Mouse (Mus musculus) liver, embryonic 13.5 days (tissue): ENCODE results near the gene Efcab14. TPM values are rescaled to one million over a fixed set of nuclear protein-coding genes. Genes with fewer than 3 reads are reported as not detected.

Experiments
- ATAC-seq: fragments of 200-750 bp; cut with Nextera tagmentation; 2 replicates; pipeline ENCODE4 v1.8.0; 2017; ENCODE audit warnings: low read depth, mild to moderate bottlenecking, moderate number of reproducible peaks, moderate library complexity
- DNase-seq: peaks from one replicate; pipeline ENCODE4 v3.0.0; 2022
- H3K27ac ChIP-seq: fragments of 300-500 bp; sonication (generic); 2 replicates; pipeline ENCODE4 v1.5.1; 2015; ENCODE audit warnings: moderate library complexity, mild to moderate bottlenecking, inconsistent platforms
- H3K27me3 ChIP-seq: fragments of 300-500 bp; sonication (generic); 2 replicates; pipeline ENCODE4 v1.6.1; 2015; ENCODE audit warnings: mild to moderate bottlenecking, inconsistent platforms
- H3K36me3 ChIP-seq: fragments of 300-500 bp; sonication (generic); 2 replicates; pipeline ENCODE4 v1.6.1; 2015; ENCODE audit warnings: mild to moderate bottlenecking, inconsistent platforms
- H3K4me1 ChIP-seq: fragments of 300-500 bp; sonication (generic); replicated peaks from 2 replicates; pipeline ENCODE4 v1.6.1; 2015; ENCODE audit warnings: inconsistent platforms
- H3K4me2 ChIP-seq: fragments of 300-500 bp; sonication (generic); 2 replicates; pipeline ENCODE4 v1.6.1; 2015; ENCODE audit warnings: inconsistent platforms, mild to moderate bottlenecking, moderate library complexity
- H3K4me3 ChIP-seq: fragments of 300-500 bp; sonication (generic); replicated peaks from 2 replicates; pipeline ENCODE4 v1.5.1; 2015; ENCODE audit warnings: mild to moderate bottlenecking, inconsistent platforms
- H3K9ac ChIP-seq: fragments of 300-500 bp; sonication (generic); 2 replicates; pipeline ENCODE4 v1.6.1; 2015; ENCODE audit warnings: mild to moderate bottlenecking, inconsistent platforms
- H3K9me3 ChIP-seq: fragments of 300-500 bp; sonication (generic); replicated peaks from 2 replicates; pipeline ENCODE4 v1.6.1; 2016; ENCODE audit warnings: inconsistent platforms
- WGBS: fragments of 180-500 bp; shearing (Covaris S2); methylation state at CpG from one replicate; pipeline ENCODE4 v1.1.7; 2015; ENCODE audit not compliant: insufficient replicate concordance; 5-methylcytosine and 5-hydroxymethylcytosine counted together
- polyA plus RNA-seq: library from polyadenylated mRNA; unstranded; fragments of >200 nt; fragmentation: Nextera tagmentation; extraction: Ambion mirVana; gene quantifications from 2 replicates; pipeline ENCODE4 v1.2.1, GENCODE M21; 2015

Gene Efcab14
- polyA plus RNA-seq, 1 experiment from 2014 or later: 10.6 TPM

DNA sequence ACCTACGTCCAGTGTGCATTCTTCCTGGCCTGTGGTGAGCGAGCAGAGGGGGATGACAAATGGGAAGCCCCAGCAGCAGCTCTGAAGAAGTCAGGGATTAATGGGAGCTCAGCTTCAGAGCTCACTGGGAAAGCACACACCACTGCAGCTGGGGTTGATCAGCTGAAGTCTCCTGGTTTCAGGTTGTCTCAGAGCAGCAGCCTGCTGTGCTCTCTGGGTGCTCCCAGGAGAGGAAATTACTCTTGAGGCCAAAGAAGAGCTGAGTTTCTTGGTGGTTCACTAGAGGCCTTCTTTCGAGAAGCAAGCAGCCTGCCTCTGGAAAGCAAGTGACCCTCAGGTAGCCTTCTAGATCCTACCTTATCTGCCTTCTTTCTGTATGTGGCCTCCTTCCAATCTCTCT lies 83.4 kb downstream of the Efcab14 start:
- Histone ChIP-seq H3K4me3 (no peak overlapping the region), H3K9me3 (no peaks in the 10 kb centered on the region), H3K27me3 (no peaks in the 10 kb centered on the region), H3K4me1 (peaks cover 57% of the 10 kb centered on the region), H3K36me3 (0 out of 2 replicates have a peak, but pooled peaks cover 2% of the 10 kb centered on the region), H3K4me2 (no peak overlapping the region), H3K27ac (no peak overlapping the region), H3K9ac (no peak overlapping the region)
- ATAC-seq: no peak
- no peak for DNase-seq
- WGBS: 70% methylated on average over 3 of the region's 3 CpGs

DNA sequence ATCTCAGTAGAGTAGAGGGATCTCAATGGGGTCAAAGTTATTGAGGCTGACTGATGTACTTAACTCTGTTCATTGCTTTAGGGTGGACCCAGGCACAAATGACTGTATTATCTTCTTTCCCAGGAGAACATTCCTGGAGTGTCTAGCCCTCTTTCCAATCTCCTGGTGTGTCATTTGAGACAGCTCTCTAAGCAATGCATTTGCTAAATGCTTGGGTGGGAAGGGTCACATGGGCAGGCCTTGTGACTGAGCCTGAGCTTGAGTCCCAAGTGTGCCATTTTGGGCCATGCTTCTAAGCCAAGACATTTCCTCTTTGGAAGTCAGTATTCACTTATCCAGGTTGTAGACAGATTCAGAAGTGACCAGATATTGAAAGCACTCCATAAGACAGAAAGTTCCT lies 83.9 kb downstream of the Efcab14 start:
- Histone ChIP-seq H3K9ac (no peak overlapping the region), H3K27ac (no peak overlapping the region), H3K36me3 (no peaks in the 10 kb centered on the region), H3K9me3 (no peaks in the 10 kb centered on the region), H3K4me3 (no peak overlapping the region), H3K4me2 (no peak overlapping the region), H3K27me3 (no peaks in the 10 kb centered on the region), H3K4me1 (peaks cover 57% of the 10 kb centered on the region)
- ATAC-seq (no peak), DNase-seq (no peak)

DNA sequence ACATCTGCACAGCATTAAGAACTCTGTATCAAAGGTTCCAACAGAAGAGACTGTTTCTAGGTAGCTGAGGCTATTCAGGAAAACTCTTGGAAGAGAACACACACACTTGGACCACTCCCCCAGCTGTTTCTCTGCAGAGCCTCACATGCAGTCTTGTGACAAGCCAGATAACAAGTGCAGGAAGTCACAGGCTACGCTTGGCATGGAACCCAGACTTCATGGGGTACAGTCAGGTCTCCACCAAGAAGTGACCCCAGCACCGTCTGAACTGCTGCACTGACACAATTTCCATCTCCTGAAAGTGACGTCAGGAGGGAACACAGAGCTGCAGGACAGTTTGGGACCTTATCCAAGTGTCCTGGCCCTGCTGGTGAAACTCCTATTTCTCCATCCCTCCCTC lies 84.4 kb downstream of the Efcab14 start:
- H3K27me3 ChIP-seq: no peaks in the 10 kb centered on the region
- ATAC-seq: no peak
- H3K4me2 ChIP-seq: no peak overlapping the region
- no peak for DNase-seq
- 31% methylated on average over 3 of the region's 3 CpGs for whole genome bisulfite sequencing
- H3K4me1 ChIP-seq: peaks cover 61% of the 10 kb centered on the region
- H3K9me3 ChIP-seq: no peaks in the 10 kb centered on the region
- no peak overlapping the region for H3K4me3 ChIP-seq
- no peaks in the 10 kb centered on the region for H3K36me3 ChIP-seq
- H3K9ac ChIP-seq: no peak overlapping the region; the same call in 1 of the 2 replicates
- H3K27ac ChIP-seq: peak overlapping the region; percentile 19; the same call in 1 of the 2 replicates

DNA sequence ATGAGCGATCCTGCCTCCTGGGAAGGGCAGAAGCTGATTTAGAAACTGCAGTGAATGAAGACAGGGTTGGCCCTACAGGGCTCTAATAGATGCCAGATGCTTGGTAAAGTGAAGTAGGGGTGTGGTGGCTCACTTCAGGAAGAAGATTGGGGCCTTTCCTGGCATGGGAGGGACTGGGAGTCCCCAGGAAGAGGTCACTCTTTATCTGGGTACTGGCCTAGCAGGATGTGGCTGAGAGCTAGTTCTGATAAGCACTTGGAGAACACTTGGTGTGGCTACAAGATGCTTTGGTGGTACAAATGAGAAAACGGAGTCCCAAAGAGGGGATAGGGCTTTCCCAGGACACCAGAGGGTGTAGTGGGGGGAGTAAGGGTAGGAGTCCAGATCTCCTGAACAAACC lies 86.6 kb downstream of the Efcab14 start:
- DNase-seq: peak; percentile 46
- H3K27ac ChIP-seq: peak overlapping the region; percentile 72
- H3K36me3 ChIP-seq: no peaks in the 10 kb centered on the region
- peaks cover 77% of the 10 kb centered on the region for H3K4me1 ChIP-seq
- H3K9me3 ChIP-seq: no peaks in the 10 kb centered on the region
- peak overlapping the region; percentile 36 for H3K4me2 ChIP-seq
- no peak overlapping the region; the same call in 1 of the 2 replicates for H3K4me3 ChIP-seq
- peak overlapping the region; percentile 14; the same call in 1 of the 2 replicates for H3K9ac ChIP-seq
- 23% methylated on average over 2 of the region's 2 CpGs for WGBS
- peak; percentile 60 for ATAC-seq
- H3K27me3 ChIP-seq: no peaks in the 10 kb centered on the region

DNA sequence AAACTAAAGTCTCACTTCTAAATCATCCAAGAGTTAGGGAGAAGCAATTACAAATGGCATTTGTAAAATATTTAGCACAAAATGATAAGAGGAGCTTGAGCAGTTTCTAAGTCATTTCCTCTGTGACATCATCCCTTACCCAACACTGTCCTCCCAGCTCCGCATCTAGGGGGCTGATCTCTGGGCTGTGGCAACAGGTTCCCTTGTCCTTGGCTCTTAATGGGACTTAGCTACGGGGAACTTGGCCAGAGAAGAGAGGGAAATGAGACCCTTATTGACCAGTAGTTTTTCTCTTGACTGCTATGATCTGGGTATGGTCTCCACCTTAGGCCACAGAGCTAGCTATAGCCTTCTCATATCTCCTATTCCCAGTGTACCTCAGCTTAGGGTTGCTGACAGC lies 87.7 kb downstream of the Efcab14 start:
- 0 out of 2 replicates have a peak overlapping the region, but pooled peaks have one; percentile 72 for H3K27ac ChIP-seq
- DNase-seq: no peak
- 33% methylated on average over 2 of the region's 2 CpGs for WGBS
- H3K4me3 ChIP-seq: no peak overlapping the region
- no peaks in the 10 kb centered on the region for H3K36me3 ChIP-seq
- no peaks in the 10 kb centered on the region for H3K9me3 ChIP-seq
- no peak for ATAC-seq
- no peak overlapping the region for H3K9ac ChIP-seq
- H3K4me2 ChIP-seq: no peak overlapping the region
- no peaks in the 10 kb centered on the region for H3K27me3 ChIP-seq
- H3K4me1 ChIP-seq: peaks cover 83% of the 10 kb centered on the region

Other genes starting within 250 kb of the Efcab14 start
- not detected in 2 replicates for gene Cyp4a14, start 241.6 kb upstream of the Efcab14 start, polyA plus RNA-seq
- gene Cyp4a10, start 219.5 kb upstream of the Efcab14 start, polyA plus RNA-seq: not detected in 2 replicates
- gene Cyp4a31, start 174.1 kb upstream of the Efcab14 start, polyA plus RNA-seq: not detected in 2 replicates
- not detected in 2 replicates for gene Cyp4a32, start 136.8 kb upstream of the Efcab14 start, polyA plus RNA-seq
- gene Cyp4b1, start 90.0 kb upstream of the Efcab14 start, polyA plus RNA-seq: 0.71 and 0.82 TPM in 2 replicates
- gene Tex38, start 43.3 kb downstream of the Efcab14 start, polyA plus RNA-seq: not detected in 2 replicates
- gene Atpaf1, start 47.1 kb downstream of the Efcab14 start, polyA plus RNA-seq: 19.5 and 20.7 TPM in 2 replicates
- gene Mob3c, start 90.3 kb downstream of the Efcab14 start, polyA plus RNA-seq: 6.7 TPM in 2 replicates
- gene Mknk1, start 101.5 kb downstream of the Efcab14 start, polyA plus RNA-seq: 32.1 and 40.2 TPM in 2 replicates
- not detected in 2 replicates for gene Kncn, start 146.7 kb downstream of the Efcab14 start, polyA plus RNA-seq
- not detected in 2 replicates for gene 6430628N08Rik, start 152.9 kb downstream of the Efcab14 start, polyA plus RNA-seq
- gene Dmbx1, start 202.2 kb downstream of the Efcab14 start, polyA plus RNA-seq: not detected in 2 replicates